Comparison of ENCODE assay signal across 19 mouse cellular contexts in the genomic region with DNA sequence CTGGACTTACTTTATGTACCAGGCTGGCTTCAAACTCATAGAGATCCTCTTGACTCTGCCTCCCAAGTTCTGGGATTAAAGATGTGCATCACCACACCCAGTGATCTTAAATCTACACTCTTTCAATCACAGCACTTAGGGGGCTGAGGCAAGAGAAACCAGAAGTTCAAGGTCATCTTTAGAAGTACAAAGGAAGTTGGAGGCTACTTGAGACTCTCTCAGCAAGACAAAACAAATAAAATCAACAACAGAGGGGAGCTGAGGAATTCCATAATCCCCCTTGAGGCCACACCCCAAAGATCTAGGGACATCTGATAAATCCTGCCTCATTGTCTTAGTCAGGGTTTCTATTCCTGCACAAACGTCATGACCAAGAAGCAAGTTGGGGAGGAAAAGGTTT. TPM values are rescaled to one million over a fixed set of nuclear protein-coding genes. Genes with fewer than 3 reads are reported as not detected.
"Had no signal": no experiment of that assay in that cellular context is flagged by ENCODE, and none has a peak within 500 bp of the region (broad histone marks: within the 10 kb centered on the region; RNA-seq: fewer than 3 reads in every experiment).

No protein-coding gene starts in this region.

- DNase-seq: gastrocnemius, adult 2 months; gastrocnemius, postnatal 10 days; gastrocnemius, postnatal 25 days; heart, adult 2 months; heart, postnatal 10 days; heart, postnatal 4 days; liver; liver, embryonic 13.5 days; liver, postnatal 0 days had no signal

- H3K4me3 ChIP-seq: gastrocnemius, adult 2 months; heart, adult 2 months; hindbrain, embryonic 10.5 days; hindbrain, embryonic 12.5 days; intestine, embryonic 15.5 days; layer of hippocampus, adult 2 months; left cerebral cortex, adult 2 months; limb, embryonic 10.5 days; limb, embryonic 12.5 days; liver, embryonic 13.5 days; liver, embryonic 15.5 days had no signal

- H3K27me3 ChIP-seq: hindbrain, embryonic 12.5 days; intestine, embryonic 15.5 days; limb, embryonic 12.5 days had no signal

- H3K9me3 ChIP-seq: hindbrain, embryonic 10.5 days; hindbrain, embryonic 12.5 days; intestine, embryonic 15.5 days; limb, embryonic 10.5 days; limb, embryonic 12.5 days; liver, embryonic 13.5 days; liver, embryonic 15.5 days had no signal

- H3K9ac ChIP-seq: hindbrain, embryonic 12.5 days; hindbrain, embryonic 14.5 days; intestine, embryonic 15.5 days; limb, embryonic 12.5 days; liver, embryonic 13.5 days; liver, embryonic 15.5 days; liver, postnatal 0 days had no signal

- H3K36me3 ChIP-seq: hindbrain, embryonic 10.5 days; hindbrain, embryonic 12.5 days; intestine, embryonic 15.5 days; limb, embryonic 10.5 days; limb, embryonic 12.5 days had no signal

- H3K27ac ChIP-seq: gastrocnemius, adult 2 months; heart, adult 2 months; hindbrain, embryonic 10.5 days; hindbrain, embryonic 12.5 days; hindbrain, embryonic 14.5 days; intestine, embryonic 15.5 days; layer of hippocampus, adult 2 months; left cerebral cortex, adult 2 months; limb, embryonic 10.5 days; limb, embryonic 12.5 days; liver, embryonic 13.5 days; liver, embryonic 15.5 days had no signal

- H3K4me1 ChIP-seq: hindbrain, embryonic 10.5 days; intestine, embryonic 15.5 days; limb, embryonic 10.5 days; limb, embryonic 12.5 days had no signal

RNA-seq across cellular contexts. Expression of a gene that starts 18.3 kb away (rescaled TPM):
- polyA plus RNA-seq: inflammation-experienced regulatory T-cells, adult 6 months had no signal
